Mouse (Mus musculus): ENCODE measurements around the gene Fgf18. TPM values are rescaled to one million over a fixed set of nuclear protein-coding genes. Genes with fewer than 3 reads are reported as not detected.

The Fgf18 gene
- total RNA-seq, 2 experiments from 2014 or later: not detected

DNA sequence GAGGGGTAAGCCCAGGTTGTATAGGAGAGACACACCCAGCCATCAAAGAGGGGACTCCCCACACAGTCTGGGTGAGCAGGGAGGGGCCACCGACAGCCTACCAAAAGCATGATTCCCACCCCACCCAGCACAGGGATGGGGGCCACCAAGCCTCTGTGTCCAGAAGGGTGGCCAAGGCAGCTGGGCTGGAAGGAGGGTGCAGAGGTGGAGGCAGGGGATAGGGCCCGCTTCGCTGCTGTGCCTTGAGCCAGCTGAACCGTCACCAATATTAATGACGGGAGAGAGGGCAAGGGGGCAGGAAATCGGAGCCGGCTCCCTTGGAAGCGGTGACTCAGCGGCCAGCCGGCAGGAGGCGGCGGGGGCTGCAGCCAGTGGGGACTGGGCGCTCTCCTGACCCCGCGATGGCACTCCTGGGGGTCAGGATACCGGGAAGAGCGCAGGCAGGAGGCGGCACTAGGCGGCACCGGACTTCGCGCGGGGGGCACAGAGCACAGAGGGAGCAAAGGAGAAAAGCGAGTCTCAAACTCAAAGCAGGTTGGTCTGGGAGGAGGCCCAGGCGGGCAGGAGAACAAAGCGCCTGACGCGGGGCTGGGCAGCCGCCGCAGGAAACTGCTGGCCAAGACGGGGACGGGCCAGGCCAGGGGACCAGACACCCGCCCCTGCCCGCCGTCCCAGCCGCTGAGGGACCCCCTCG is 24.5 kb downstream of the Fgf18 start:
- no peak for ATAC-seq (replicated peaks; ENCODE audit: low FRiP score, low TSS enrichment, poor library complexity, severe bottlenecking)

DNA sequence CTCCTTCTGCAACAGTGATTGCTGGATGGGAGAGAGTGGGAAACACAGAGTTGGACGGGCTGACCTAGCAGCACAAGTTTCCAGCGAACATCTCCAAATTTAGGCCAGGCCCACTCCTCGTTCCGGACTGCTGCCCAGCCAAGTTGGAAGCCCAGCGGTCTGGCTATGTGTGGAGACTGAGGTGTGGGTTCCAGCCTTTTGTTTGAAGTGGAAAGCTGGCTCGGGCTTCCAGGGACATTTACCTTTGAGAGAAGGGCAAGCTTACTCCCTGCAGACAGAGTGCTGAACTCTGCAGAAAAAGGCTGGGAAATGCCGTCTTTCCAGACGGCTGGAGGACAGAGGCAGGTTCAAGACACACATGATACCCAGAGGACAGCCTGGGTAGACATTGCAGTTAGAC is 27.6 kb downstream of the Fgf18 start:
- ATAC-seq (replicated peaks; ENCODE audit: low FRiP score, low TSS enrichment, poor library complexity, severe bottlenecking): no peak

DNA sequence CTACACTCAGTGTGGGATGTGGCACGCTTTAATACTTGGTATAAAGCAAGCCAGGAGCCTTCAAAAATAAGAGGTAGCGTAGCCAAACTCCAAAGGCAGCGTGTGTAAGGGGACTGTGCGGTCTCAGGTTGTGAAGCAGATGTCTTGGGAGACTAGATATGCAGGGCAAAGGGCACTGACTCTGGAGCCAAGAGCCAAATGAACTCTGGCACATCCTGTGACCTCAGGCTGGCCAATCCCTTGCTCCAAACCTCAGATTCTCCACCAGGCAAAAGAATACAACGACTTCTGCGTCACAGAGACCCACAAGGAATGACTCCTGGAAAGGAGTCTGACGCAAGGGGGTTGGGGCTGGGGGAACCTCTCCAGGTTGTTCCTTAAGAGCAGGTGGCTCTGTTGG is 28.1 kb downstream of the Fgf18 start:
- ATAC-seq (replicated peaks; ENCODE audit: low FRiP score, low TSS enrichment, poor library complexity, severe bottlenecking): no peak

DNA sequence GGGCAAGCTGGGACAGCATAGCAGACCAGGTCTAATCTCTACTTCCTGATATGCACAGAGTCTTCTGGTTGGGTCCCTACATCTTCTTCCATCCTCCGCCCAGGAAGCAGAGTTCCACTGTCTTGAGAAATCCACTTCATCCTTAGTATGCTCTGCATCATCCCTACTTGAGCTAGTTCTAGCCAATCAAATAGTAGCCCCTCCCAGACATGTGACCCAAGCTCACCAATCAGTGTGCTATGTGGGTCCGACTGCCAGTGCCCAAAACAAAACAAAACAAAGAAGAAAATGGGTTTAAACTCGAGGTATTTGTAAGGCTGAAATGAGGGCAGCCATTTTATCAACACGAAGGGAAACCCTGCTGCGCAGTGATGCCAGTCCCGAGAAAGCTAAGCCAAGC is 28.7 kb downstream of the Fgf18 start:
- ATAC-seq (replicated peaks; ENCODE audit: low FRiP score, low TSS enrichment, poor library complexity, severe bottlenecking): no peak

DNA sequence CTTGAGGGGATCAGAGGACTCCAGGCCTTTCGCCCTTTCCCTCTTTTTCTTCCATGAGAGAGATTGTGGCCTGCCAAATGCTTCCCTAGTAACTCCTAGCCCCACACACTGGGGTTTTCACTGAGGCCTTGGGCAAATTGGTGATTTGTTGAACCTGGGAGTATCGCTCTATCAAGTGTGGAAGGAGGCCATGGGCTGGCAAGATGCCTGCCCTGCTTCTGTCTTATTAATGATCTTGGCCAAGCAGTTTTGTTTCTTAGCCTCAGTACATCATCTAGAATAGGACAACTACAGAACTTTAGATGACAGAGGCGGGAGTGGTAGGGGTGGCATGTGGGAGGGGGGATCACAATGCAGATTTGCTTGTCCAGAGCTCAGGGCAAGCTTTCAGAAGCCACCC is 31.4 kb downstream of the Fgf18 start:
- no peak for ATAC-seq (replicated peaks; ENCODE audit: low FRiP score, low TSS enrichment, poor library complexity, severe bottlenecking)

DNA sequence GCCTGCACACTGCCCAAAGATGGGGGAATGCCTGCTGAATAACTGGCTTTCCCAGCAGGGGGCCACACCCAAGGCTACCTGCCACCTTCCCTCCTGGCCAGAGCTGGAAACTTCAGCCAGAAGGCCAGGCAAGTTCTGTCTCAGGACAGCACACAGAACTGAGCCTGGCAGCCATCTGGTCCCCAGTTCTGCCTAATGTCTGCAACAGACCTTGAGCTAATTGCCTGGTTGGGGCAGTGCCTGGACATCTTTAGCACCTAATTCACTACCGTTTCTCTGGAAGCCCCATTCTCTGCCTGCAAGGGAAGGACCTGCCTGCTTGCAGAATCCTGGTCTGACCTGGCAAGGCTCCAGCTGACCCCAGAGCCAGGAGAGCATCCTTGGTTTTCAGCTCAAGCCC is 34.8 kb downstream of the Fgf18 start:
- ATAC-seq (replicated peaks; ENCODE audit: low FRiP score, low TSS enrichment, poor library complexity, severe bottlenecking): no peak

DNA sequence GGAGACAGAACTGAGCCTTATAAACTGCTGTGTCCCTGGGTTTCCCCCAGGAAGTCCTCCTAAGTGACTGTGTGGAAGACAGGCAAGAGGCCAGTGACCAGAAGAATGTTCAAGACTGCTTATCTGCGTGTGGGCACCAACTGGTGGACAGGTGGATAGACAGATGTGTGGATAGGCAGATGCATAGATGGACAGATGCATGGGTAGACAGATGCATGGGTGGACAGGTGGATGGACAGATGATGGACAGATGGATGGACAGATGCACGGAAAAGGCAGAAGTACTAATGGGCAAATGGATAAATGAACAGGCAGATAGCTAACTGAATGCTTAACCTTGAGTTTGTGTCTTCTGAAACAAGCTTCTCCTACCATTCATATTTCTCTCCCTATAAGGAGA is 37.1 kb downstream of the Fgf18 start:
- no peak for ATAC-seq (replicated peaks; ENCODE audit: low FRiP score, low TSS enrichment, poor library complexity, severe bottlenecking)

DNA sequence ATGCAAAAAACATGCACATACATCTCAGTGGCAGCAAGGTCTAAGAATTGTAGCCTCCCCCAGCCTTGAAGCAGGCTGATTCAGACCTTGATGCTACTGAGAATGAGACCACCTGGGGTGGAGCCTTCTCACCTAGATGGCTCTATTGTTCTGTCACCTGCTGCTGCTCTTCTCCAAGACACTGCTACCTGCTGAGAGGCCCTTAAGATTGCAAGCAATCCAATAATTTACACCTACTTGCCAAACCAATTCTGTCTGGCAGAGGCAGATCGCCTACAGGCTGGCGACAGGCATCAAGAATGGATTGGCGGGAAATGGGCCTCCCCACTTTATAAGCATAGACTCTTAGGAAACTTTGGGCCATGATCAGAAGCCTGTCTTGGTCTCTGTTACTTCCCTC is 39.7 kb downstream of the Fgf18 start:
- no peak for ATAC-seq (replicated peaks; ENCODE audit: low FRiP score, low TSS enrichment, poor library complexity, severe bottlenecking)

DNA sequence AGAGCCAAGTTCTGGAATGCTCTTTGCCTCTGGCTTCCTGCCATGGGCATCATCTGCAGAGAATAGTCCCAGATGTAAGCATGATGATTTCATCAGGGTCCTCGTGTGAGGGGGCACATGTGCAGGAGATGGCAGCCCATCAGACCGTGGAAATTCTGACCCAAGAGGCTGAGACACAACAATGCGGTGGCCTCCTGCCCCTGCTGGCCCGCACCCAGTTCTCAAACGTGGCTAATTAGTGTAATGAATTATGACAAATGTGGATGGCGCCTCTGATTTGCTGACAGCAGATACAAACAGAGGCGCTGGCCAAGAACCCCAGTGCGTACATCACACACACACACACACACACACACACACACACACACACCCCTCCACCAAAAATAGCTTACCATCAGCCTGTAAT is 42.3 kb downstream of the Fgf18 start:
- no peak for ATAC-seq (replicated peaks; ENCODE audit: low FRiP score, low TSS enrichment, poor library complexity, severe bottlenecking)

DNA sequence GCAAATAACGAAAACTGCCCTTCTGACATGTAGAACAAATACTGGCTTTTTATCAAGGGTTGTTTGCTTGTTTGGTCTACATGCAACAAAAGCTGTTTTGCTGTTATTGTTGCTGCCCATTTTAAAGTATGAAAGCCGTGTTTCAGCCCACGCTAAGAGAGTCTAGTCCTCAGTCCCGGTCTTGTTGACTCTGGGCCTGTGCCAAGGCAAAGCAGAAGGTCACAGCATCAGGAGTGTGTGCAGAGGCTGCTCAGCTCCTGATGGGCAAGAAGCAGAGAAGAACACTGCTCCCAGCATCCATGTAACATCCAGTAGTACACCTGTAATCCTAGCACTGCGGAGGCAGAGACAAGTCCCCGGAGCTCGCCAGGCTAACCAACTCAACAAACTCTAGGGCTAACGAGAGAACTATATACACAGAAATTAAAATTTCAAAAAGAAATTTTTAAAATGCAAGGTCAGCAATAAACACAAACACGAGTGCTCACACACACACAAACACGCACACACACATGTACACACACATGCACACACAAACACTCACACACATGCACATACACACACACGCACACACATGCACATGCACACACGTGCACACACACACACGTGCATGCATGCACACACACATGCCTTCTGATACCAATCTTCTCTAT is 43.8 kb downstream of the Fgf18 start:
- no peak for ATAC-seq (replicated peaks; ENCODE audit: low FRiP score, low TSS enrichment, poor library complexity, severe bottlenecking)

DNA sequence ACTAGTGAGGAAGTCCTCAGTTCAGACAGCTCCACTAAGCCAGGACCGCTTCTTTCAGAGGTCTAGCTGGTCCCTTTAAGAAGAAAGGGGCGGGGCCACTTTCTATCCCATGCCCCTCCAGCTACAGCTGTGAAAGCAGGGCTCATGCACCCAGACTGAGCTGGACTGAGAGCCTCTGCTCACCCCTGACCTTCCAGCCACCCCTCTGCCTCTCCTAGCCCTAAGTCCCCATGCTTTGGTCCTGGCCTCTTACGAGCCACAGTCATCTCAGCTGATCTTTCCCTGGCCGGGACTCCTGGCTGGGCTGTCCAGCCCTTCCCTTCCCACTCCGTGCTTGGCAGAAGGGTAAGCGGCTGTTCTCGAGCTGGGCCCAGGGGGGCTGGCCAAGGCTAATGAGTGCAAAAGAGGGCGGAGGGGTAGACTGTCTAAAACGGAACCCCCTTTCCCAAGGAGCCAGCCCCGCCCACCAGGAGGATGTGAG is 47.1 kb downstream of the Fgf18 start:
- ATAC-seq (replicated peaks; ENCODE audit: low FRiP score, low TSS enrichment, poor library complexity, severe bottlenecking): no peak

DNA sequence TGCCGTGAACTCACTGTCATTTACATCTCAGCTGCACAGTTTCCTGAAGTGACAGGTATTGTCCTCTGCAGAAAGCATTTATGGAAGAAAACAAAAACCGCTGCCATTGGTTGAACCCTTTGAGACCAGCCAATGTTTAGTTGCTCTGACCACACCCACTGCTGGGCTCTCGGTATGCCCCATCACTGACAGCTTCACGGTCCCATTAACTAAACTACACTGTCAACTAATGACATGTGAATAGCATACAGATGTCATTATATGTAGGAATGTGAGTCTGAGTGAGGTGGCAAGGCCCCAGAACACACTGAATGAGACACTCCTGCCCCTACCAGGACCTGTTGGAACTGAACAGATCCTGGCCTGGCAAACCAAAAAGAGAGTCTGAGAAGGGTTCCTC is 47.8 kb downstream of the Fgf18 start:
- ATAC-seq (replicated peaks; ENCODE audit: low FRiP score, low TSS enrichment, poor library complexity, severe bottlenecking): no peak

DNA sequence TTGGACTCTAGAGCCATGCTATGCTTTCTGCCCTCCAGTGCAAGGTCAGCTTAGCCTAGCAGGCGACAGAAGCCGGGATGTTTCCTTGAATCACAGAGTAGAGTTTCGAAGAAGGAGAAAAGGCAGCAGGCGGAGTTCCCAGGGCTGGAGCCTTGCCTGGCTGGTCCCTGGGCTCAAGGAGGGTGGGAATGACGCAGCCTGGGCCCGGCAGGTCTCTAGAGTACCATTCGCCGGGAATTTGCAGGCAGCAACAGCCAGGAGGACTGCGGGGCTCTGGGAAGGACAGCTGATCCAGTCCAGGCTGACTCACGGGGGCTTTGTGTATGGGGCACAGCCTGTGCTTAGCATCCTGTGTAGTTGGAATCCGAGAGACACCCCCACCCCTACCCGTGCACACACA is 48.8 kb downstream of the Fgf18 start:
- ATAC-seq (replicated peaks; ENCODE audit: low FRiP score, low TSS enrichment, poor library complexity, severe bottlenecking): no peak

DNA sequence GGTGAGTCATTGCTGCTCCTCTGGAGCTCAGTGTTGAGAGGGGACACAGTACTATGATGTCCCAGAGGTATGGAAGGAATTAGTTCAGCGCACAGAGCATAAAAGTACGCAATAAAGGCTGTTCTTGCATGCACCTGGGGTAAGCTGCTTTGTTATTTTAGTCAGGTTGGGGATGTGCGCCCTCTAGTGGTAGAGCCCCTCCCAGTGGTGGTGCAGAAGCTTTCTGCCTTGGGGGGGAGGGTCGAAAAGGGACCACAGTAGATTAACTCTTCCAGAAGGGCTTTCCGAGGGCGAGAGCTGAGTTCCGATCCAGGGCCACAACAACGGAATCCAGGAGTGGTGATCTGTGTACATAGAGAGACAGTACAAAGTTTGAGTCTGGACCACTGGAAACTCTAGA is 49.3 kb downstream of the Fgf18 start:
- peak; percentile 79 for ATAC-seq (replicated peaks; ENCODE audit: low FRiP score, low TSS enrichment, poor library complexity, severe bottlenecking)

DNA sequence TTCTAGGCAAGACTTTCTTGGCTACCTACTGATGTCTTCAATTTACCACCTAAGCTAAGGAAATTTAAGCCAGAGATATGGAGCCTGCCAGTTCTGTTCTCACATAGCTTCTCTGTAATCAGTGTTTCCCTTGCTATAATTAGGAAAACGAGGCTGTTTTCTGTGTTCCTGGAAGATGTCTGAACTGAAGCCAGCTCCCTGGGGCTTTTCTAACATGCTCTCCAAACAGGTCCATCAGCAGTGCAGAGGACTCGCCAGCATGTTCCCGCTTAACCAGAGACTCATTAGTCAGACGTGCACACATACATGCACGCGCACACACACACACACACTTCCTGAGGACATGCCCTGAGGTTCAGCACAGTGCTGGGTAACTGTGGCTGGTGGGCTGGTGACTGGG is 57.3 kb downstream of the Fgf18 start:
- no peak for ATAC-seq (replicated peaks; ENCODE audit: low FRiP score, low TSS enrichment, poor library complexity, severe bottlenecking)

DNA sequence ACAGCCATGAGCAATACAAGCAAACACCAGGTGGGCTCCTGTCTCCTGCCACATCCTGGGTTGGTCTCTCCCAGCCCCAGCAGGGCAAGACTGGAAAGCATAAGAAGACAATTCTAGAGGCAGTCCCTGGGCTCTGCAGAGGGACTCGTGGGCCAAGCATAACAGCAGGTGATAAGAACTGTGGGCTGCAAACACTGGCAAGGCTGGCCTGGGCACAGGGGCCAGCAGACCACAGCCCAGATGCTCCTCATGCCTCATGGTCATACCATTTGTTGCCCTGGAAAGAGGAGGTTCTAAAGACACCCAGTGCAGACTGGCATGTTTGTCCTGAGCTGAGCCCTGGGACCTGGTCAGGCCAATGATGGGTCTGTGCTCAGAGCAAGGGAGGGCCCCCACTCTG is 59.0 kb downstream of the Fgf18 start:
- ATAC-seq (replicated peaks; ENCODE audit: low FRiP score, low TSS enrichment, poor library complexity, severe bottlenecking): no peak

DNA sequence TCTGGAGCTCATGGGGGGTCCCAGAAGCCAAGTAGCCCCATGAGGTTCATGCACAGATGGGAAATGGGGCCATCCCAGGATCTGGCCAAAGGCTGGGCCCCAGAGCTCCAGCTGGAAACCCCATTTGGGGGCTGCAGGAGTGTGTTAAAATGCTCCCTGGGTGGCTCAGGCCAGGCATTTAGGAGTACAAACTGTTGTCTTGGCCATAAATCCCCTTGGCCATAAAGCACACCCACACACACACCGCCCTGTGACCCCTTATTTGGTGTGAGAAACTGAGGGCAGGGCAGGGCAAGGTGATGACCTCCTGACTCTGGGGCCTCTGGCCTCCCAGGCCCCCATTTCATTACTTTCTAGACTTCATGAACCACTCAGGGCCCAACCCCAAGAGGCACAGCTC is 61.2 kb downstream of the Fgf18 start:
- ATAC-seq (replicated peaks; ENCODE audit: low FRiP score, low TSS enrichment, poor library complexity, severe bottlenecking): no peak

DNA sequence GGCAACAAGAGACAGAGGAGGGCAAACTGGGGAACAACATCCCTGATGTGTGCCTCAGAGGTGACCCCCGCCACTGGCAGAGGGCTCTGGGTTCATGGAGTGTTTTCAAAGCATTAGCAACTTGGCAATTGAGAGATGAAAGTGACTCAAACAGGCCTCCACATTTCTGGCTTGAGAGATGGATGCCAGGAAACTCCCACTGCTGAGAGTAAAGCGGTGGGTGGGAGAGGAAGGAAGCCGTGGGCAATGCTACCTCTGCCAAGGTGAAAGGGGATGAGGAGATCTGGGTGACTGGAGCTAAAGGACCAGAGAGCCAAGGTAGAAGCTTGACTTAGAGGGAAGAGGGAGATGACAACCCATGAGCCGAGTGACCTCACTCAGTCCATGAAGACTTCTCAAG is 61.7 kb downstream of the Fgf18 start:
- no peak for ATAC-seq (replicated peaks; ENCODE audit: low FRiP score, low TSS enrichment, poor library complexity, severe bottlenecking)

DNA sequence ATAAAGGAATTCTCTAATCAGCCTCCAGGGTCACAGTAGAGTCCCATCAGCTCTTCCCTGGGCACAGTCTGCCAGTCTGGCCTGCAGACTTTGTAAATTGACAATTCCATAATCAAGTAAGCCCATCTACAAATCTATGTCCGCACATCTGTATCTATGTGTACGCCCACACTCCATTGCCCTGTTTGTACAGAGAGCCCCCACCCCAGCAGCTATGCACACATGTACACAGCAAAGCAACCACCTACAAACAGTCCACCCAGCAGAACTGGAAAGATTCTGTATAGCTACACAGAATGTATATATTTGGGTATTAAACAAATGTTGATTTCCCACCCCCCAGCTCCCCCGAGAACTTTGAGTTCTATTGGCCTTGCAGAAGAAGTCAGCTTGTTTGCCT is 62.1 kb downstream of the Fgf18 start:
- no peak for ATAC-seq (replicated peaks; ENCODE audit: low FRiP score, low TSS enrichment, poor library complexity, severe bottlenecking)

DNA sequence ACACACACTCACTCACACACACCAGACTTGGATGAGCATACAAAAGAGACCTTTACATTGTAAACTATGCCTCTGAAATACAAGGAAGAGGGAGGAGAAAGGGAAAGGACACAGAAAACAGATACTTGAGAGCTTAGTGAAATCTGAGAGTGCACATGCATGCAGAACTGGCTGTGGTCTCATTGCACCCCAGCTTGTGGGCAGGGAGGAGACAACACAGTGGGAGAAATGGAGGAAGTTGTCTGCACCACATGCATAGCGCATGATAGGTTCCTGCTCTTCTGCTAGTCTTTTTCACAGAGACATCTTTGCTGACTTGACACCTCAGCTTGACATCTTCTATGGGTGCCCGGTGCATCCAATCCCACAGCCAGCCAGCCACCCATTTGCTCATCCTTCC is 63.2 kb downstream of the Fgf18 start:
- ATAC-seq (replicated peaks; ENCODE audit: low FRiP score, low TSS enrichment, poor library complexity, severe bottlenecking): no peak

DNA sequence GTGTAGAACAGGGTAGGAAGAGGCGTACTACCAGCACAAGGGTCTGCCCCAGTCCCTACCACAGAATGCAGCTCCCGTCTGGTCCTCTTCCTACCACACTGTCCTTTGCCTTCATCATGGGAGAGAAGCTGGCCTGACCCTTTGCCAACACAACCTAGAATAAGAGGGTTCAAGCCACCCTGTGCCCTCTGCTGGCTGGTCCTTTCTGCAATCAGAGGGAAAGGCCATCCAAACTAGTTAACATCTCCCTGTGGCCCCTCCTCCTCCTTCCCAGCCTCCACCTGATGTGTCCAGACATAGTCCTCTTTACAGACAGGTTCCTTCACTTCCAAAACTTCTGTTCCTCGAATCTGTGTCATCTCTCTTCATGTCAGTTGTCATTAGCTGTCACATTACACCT is 66.0 kb downstream of the Fgf18 start:
- no peak for ATAC-seq (replicated peaks; ENCODE audit: low FRiP score, low TSS enrichment, poor library complexity, severe bottlenecking)
